Mouse (Mus musculus) neural tube, embryonic 12.5 days (tissue): ENCODE measurements at regions not wholly inside any gene's neighbourhood (a gene's known extent, or its start where the extent isn't known, plus 50 kb on each side); places are given as distances from the start of the nearest gene placed in this dataset.

Experiments used
- ATAC-seq: fragments of 200-750 bp; cut with Nextera tagmentation; 2 replicates; pipeline ENCODE4 v1.8.0; 2017; ENCODE audit warnings: low read depth, mild to moderate bottlenecking, moderate TSS enrichment, moderate library complexity; ENCODE audit not compliant: low FRiP score
- H3K27ac ChIP-seq: fragments of 300-500 bp; sonication (generic); 2 replicates; pipeline ENCODE4 v1.5.1; 2016
- H3K27me3 ChIP-seq: fragments of 300-500 bp; sonication (generic); replicated peaks from 2 replicates; pipeline ENCODE4 v1.6.1; 2016; ENCODE audit warnings: mild to moderate bottlenecking
- H3K36me3 ChIP-seq: fragments of 300-500 bp; sonication (generic); 2 replicates; pipeline ENCODE4 v1.6.1; 2016; ENCODE audit warnings: mild to moderate bottlenecking
- H3K4me1 ChIP-seq: fragments of 300-500 bp; sonication (generic); 2 replicates; pipeline ENCODE4 v1.6.1; 2016
- H3K4me2 ChIP-seq: fragments of 300-500 bp; sonication (generic); replicated peaks from 2 replicates; pipeline ENCODE4 v1.6.1; 2016; ENCODE audit warnings: mild to moderate bottlenecking
- H3K4me3 ChIP-seq: fragments of 300-500 bp; sonication (generic); 2 replicates; pipeline ENCODE4 v1.5.1; 2016
- H3K9ac ChIP-seq: fragments of 300-500 bp; sonication (generic); 2 replicates; pipeline ENCODE4 v1.6.1; 2016; ENCODE audit warnings: mild to moderate bottlenecking
- H3K9me3 ChIP-seq: fragments of 300-500 bp; sonication (generic); 2 replicates; pipeline ENCODE4 v1.6.1; 2016; ENCODE audit warnings: mild to moderate bottlenecking
- WGBS: fragments of 180-500 bp; shearing (Covaris S2); methylation state at CpG from one replicate; pipeline ENCODE4 v1.1.7; 2016; 5-methylcytosine and 5-hydroxymethylcytosine counted together

DNA sequence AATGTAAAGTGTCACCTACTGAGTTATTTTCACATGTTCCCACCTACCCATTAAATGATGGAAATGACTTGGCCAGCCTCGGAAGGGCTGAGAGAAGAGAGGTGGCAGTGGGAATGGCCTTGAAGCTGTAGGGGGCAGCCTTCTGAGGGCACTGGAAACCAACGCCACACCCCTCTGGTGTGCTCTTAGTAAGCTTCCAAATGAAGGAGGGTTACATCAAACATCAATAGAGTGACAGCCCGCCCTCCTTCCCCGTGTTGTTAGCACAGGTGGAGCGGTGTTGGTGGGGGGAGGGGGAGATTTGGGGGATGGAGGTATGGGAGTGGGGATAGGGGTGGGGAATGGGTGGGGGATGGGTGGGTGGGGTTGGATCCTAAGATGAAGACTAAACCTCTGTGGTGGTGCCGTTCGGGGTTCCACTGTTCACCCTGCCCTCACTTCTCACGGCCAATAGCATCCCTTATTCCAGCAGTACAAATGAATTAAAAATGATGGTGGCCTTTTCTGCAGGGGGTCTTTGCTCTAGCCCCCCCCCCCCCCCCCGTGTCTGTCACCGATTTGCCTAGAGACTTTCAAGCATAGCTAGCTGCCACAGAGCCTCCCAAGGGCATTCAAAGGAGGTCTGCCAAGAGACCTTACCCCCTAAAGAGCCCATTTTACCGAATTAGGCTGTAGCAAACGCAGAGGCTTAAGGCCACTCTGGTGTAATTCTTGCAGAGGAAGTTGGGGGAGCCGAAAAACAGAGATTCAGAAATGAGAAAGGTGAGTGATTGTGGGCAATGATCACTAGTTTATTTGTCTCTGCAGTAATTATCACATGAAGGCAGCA lies 267.4 kb upstream of the Kazn start:
- Histone ChIP-seq H3K27ac (no peak overlapping the region), H3K4me1 (peaks cover 14% of the 10 kb centered on the region), H3K27me3 (no peaks in the 10 kb centered on the region), H3K9me3 (no peaks in the 10 kb centered on the region), H3K9ac (no peak overlapping the region), H3K4me2 (no peak overlapping the region), H3K4me3 (no peak overlapping the region), H3K36me3 (no peaks in the 10 kb centered on the region)
- peak; percentile 53; the same call in 1 of the 2 replicates for ATAC-seq
- 8% methylated on average over 13 of the region's 13 CpGs for WGBS

GRCm38 (mm10) chr4:142503761-142504160 lies 264.6 kb upstream of the Kazn start:
- Histone ChIP-seq H3K4me2 (no peak overlapping the region), H3K27ac (no peak overlapping the region), H3K4me3 (no peak overlapping the region), H3K27me3 (no peaks in the 10 kb centered on the region), H3K9ac (no peak overlapping the region), H3K36me3 (no peaks in the 10 kb centered on the region), H3K4me1 (peaks cover 20% of the 10 kb centered on the region), H3K9me3 (no peaks in the 10 kb centered on the region)
- 94% methylated on average over 15 of the region's 15 CpGs for WGBS
- no peak for ATAC-seq

GRCm38 (mm10) chr4:142501177-142501576 lies 262.0 kb upstream of the Kazn start:
- H3K4me2 ChIP-seq = no peak overlapping the region

DNA sequence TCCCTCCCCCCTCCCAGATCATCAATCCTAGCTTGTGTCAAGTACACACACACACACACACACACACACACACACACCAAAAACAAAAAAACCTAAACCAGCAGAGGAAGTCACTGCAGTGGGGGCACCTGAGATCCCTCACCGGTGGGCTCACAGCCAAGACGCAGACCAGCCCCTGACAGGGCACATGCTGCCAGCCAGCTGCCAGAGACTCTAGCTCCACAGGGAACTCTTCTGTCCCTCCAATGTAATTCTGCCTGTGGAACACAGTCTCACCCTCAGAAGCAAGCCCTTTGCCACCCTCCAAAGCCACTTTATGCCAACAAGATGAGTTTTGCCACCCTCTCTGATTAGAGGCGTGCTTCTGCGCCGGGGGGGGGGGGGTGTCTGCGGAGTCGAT lies 261.3 kb upstream of the Kazn start:
- Histone ChIP-seq H3K27me3 (no peaks in the 10 kb centered on the region), H3K4me1 (peaks cover 18% of the 10 kb centered on the region), H3K4me2 (no peak overlapping the region), H3K27ac (no peak overlapping the region), H3K36me3 (no peaks in the 10 kb centered on the region), H3K9ac (no peak overlapping the region), H3K4me3 (no peak overlapping the region), H3K9me3 (no peaks in the 10 kb centered on the region)
- 77% methylated on average over 7 of the region's 7 CpGs for WGBS
- peak; percentile 24; the same call in 1 of the 2 replicates for ATAC-seq

More at GRCm38 (mm10) chr4:142501177-142501576, 262.0 kb upstream of the Kazn start:
- WGBS = 72% methylated on average over 8 of the region's 8 CpGs
- no peak overlapping the region for H3K4me3 ChIP-seq
- H3K9ac ChIP-seq = no peak overlapping the region
- H3K9me3 ChIP-seq = no peaks in the 10 kb centered on the region
- H3K27ac ChIP-seq = no peak overlapping the region
- peaks cover 21% of the 10 kb centered on the region for H3K4me1 ChIP-seq
- no peak for ATAC-seq
- H3K27me3 ChIP-seq = no peaks in the 10 kb centered on the region
- no peaks in the 10 kb centered on the region for H3K36me3 ChIP-seq

DNA sequence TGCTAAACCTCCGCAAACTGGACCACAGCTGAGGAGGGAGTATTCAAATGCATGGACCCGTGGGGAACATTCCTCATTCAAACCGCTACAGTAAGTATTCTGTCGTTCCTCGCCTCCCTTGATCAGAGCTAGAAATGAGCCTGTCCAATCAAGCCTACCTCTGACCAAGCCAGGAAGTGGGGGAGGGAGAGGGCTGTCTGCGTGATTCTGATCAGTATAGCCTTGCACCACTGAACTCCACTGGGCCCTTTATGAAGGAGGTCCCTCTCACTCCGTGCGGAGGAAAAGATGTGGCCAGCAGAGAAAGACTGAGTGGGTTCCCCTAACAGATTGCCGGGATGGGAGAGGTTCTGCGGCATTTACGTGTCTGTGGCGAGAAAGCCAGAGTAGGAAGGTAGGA lies 257.4 kb upstream of the Kazn start:
- H3K4me2 ChIP-seq = no peak overlapping the region
- WGBS = 52% methylated on average over 12 of the region's 12 CpGs
- no peak for ATAC-seq

DNA sequence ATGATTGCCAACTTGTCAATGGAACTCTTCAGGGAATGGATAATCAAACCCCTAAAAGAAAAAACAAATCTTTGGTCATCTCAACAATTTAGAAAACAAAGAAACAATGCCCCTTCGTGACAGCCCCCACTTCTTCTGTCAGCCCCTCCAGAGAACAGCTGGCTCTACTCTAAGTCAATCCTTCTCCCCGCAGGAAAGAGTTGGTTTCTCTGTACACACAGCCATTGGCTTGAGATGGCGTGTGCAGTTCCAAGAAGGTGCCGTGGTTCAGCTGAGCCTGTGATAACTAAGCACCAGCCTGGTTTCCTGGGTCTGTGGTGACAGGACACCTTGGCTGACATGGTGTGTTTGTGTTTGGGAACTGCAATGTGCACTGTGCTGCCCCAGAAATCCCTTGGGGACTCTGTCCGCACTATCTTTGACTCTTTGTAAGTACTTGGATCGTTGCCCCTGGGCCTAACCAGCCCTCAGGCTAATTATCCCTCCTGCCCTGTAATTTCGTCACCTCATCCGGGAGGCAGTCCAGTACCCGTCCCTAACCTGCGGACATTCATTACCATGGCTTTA lies 253.8 kb upstream of the Kazn start:
- no peak for ATAC-seq
- H3K36me3 ChIP-seq = no peaks in the 10 kb centered on the region
- peaks cover 12% of the 10 kb centered on the region for H3K4me1 ChIP-seq
- no peaks in the 10 kb centered on the region for H3K9me3 ChIP-seq
- no peak overlapping the region for H3K4me2 ChIP-seq
- no peaks in the 10 kb centered on the region for H3K27me3 ChIP-seq
- H3K27ac ChIP-seq = no peak overlapping the region
- H3K9ac ChIP-seq = no peak overlapping the region
- no peak overlapping the region for H3K4me3 ChIP-seq
- WGBS = 73% methylated on average over 10 of the region's 10 CpGs

More for the DNA sequence above, 257.4 kb upstream of the Kazn start:
- Histone ChIP-seq H3K36me3 (no peaks in the 10 kb centered on the region), H3K4me3 (no peak overlapping the region), H3K9me3 (no peaks in the 10 kb centered on the region), H3K9ac (no peak overlapping the region), H3K4me1 (peaks cover 18% of the 10 kb centered on the region), H3K27ac (no peak overlapping the region), H3K27me3 (no peaks in the 10 kb centered on the region)

DNA sequence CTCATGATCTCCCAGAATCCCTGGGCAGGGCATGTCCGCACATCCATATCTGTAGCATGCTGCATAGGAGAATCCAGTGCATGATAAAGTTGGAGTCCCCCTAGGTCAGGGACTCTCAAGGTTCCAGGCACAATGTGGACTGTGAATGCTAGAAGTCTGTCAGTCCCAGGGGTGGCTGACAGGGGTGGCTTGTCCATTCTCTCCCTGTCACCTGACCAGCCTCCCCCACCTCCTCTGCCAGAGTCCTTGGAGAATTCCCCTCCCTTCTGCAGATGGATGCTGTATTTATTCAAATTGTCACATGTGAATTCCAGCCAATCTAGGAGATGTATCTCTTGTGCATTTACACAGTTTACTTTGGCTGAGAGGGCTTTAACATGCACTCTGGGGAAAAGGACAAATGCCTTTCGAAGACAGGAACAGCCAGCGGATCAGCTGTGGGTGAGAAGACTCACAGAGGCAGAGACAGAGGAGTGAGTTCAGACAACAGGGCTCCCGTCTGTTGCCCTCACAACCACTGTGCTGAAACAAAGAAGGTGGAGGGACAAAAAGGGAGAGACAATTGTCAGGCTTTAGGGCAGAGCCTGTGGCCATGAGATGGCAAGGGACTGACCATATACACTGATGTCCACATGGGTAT lies 246.7 kb upstream of the Kazn start:
- Histone ChIP-seq H3K4me1 (no peaks in the 10 kb centered on the region), H3K9me3 (no peaks in the 10 kb centered on the region), H3K27me3 (no peaks in the 10 kb centered on the region), H3K4me2 (no peak overlapping the region), H3K27ac (no peak overlapping the region), H3K4me3 (no peak overlapping the region), H3K9ac (no peak overlapping the region), H3K36me3 (no peaks in the 10 kb centered on the region)
- WGBS = 59% methylated on average over 4 of the region's 4 CpGs
- no peak for ATAC-seq

DNA sequence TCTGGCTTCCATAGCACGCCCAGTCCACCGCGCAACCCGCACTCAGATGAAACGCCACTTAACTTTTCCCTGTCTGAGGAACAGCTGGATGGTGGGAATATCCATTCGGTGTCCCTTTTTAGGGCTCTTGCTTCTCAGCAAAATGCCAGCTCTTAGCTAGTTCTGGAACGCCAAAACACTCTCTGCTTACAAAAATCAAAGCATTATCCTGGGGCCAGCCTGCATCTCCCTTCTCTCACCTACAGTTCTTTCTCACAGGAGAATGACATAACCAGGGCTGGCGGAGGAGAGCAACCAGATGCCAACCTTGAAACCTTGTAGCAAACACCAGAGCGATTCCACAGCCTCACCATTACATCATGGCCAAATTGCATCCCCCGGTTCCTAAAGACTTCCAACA lies 236.4 kb upstream of the Kazn start:
- H3K4me3 ChIP-seq = peak overlapping the region; percentile 15; the same call in 1 of the 2 replicates

GRCm38 (mm10) chr4:142474626-142475025 lies 235.4 kb upstream of the Kazn start:
- Histone ChIP-seq H3K4me1 (peaks cover 16% of the 10 kb centered on the region), H3K36me3 (no peaks in the 10 kb centered on the region), H3K4me2 (peak overlapping the region; percentile 48), H3K27me3 (0 out of 2 replicates have a peak, but pooled peaks cover 2% of the 10 kb centered on the region), H3K9me3 (no peaks in the 10 kb centered on the region), H3K4me3 (no peak overlapping the region), H3K9ac (no peak overlapping the region), H3K27ac (no peak overlapping the region)
- 90% methylated on average over 7 of the region's 7 CpGs for WGBS
- no peak for ATAC-seq

More for the DNA sequence above, 236.4 kb upstream of the Kazn start:
- H3K27me3 ChIP-seq = 0 out of 2 replicates have a peak, but pooled peaks cover 2% of the 10 kb centered on the region
- no peak for ATAC-seq
- H3K9ac ChIP-seq = no peak overlapping the region
- H3K9me3 ChIP-seq = no peaks in the 10 kb centered on the region
- 80% methylated on average over 10 of the region's 10 CpGs for WGBS
- no peaks in the 10 kb centered on the region for H3K36me3 ChIP-seq
- H3K4me1 ChIP-seq = peaks cover 16% of the 10 kb centered on the region
- H3K27ac ChIP-seq = no peak overlapping the region
- H3K4me2 ChIP-seq = peak overlapping the region; percentile 48

GRCm38 (mm10) chr4:142474018-142474417 lies 234.8 kb upstream of the Kazn start:
- Histone ChIP-seq H3K4me3 (no peak overlapping the region), H3K27ac (no peak overlapping the region), H3K9ac (no peak overlapping the region), H3K27me3 (0 out of 2 replicates have a peak, but pooled peaks cover 2% of the 10 kb centered on the region), H3K4me1 (peaks cover 16% of the 10 kb centered on the region), H3K4me2 (no peak overlapping the region), H3K9me3 (no peaks in the 10 kb centered on the region), H3K36me3 (no peaks in the 10 kb centered on the region)
- ATAC-seq = 0 out of 2 replicates have a peak, but pooled peaks have one; percentile 29
- WGBS = 68% methylated on average over 12 of the region's 12 CpGs

- no peak overlapping the region for H3K4me3 ChIP-seq
- no peak overlapping the region for H3K4me2 ChIP-seq
- H3K36me3 ChIP-seq = no peaks in the 10 kb centered on the region
- 0 out of 2 replicates have a peak, but pooled peaks cover 2% of the 10 kb centered on the region for H3K27me3 ChIP-seq
- no peak overlapping the region for H3K9ac ChIP-seq
- no peak for ATAC-seq
- H3K9me3 ChIP-seq = no peaks in the 10 kb centered on the region
- H3K4me1 ChIP-seq = peaks cover 16% of the 10 kb centered on the region
- 75% methylated on average over 8 of the region's 8 CpGs for WGBS
- H3K27ac ChIP-seq = no peak overlapping the region
Measured at GRCm38 (mm10) chr4:142473284-142473683, 234.1 kb upstream of the Kazn start.

GRCm38 (mm10) chr4:142472332-142472731 lies 233.1 kb upstream of the Kazn start:
- 85% methylated on average over 3 of the region's 3 CpGs for WGBS

More at GRCm38 (mm10) chr4:142472332-142472731, 233.1 kb upstream of the Kazn start:
- H3K27me3 ChIP-seq = 0 out of 2 replicates have a peak, but pooled peaks cover 2% of the 10 kb centered on the region
- H3K9ac ChIP-seq = no peak overlapping the region
- H3K4me3 ChIP-seq = no peak overlapping the region
- H3K27ac ChIP-seq = no peak overlapping the region
- ATAC-seq = no peak
- no peak overlapping the region for H3K4me2 ChIP-seq
- peaks cover 16% of the 10 kb centered on the region for H3K4me1 ChIP-seq
- no peaks in the 10 kb centered on the region for H3K36me3 ChIP-seq
- no peaks in the 10 kb centered on the region for H3K9me3 ChIP-seq
